Mouse (Mus musculus) thymus, adult 2 months (tissue): ENCODE data around the gene Bmf. TPM values are rescaled to one million over a fixed set of nuclear protein-coding genes. Genes with fewer than 3 reads are reported as not detected.

Experiments
- DNase-seq: peaks from one replicate; pipeline ENCODE4 v3.0.0; 2021
- H3K27ac ChIP-seq: fragments of 200-500 bp; 2 replicates; pipeline ENCODE4 v1.5.1; 2012; ENCODE audit warnings: low read length, control low read depth; ENCODE audit not compliant: control insufficient read depth, insufficient read depth
- H3K27me3 ChIP-seq: fragments of 200-500 bp; 2 replicates; pipeline ENCODE4 v1.6.1; 2012; ENCODE audit warnings: mild to moderate bottlenecking, low read length, moderate library complexity, mixed read lengths; ENCODE audit not compliant: control insufficient read depth, insufficient read depth
- H3K36me3 ChIP-seq: fragments of 200-500 bp; 2 replicates; pipeline ENCODE4 v1.6.1; 2012; ENCODE audit warnings: mild to moderate bottlenecking, low read length, moderate library complexity; ENCODE audit not compliant: control insufficient read depth, insufficient read depth
- H3K4me1 ChIP-seq: fragments of 200-500 bp; replicated peaks from 2 replicates; pipeline ENCODE4 v1.6.1; 2012; ENCODE audit warnings: low read length; ENCODE audit not compliant: control insufficient read depth, insufficient read depth
- H3K4me3 ChIP-seq: fragments of 200-500 bp; 2 replicates; pipeline ENCODE4 v1.5.1; 2012; ENCODE audit warnings: mild to moderate bottlenecking, low read length, control low read depth, moderate library complexity; ENCODE audit not compliant: control insufficient read depth, insufficient read depth
- CTCF ChIP-seq: fragments of 200-500 bp; IDR thresholded peaks from 2 replicates; pipeline ENCODE4 v1.5.1; 2012; ENCODE audit warnings: mild to moderate bottlenecking, control low read depth, low read length, moderate library complexity, borderline replicate concordance; ENCODE audit not compliant: control insufficient read depth, poor library complexity, insufficient read depth; ENCODE audit errors: extremely low read depth
- POLR2A ChIP-seq: fragments of 200-500 bp; IDR thresholded peaks from 2 replicates; pipeline ENCODE4 v1.6.1; 2012; ENCODE audit warnings: mild to moderate bottlenecking, low read length, control low read depth, moderate library complexity; ENCODE audit not compliant: control insufficient read depth, poor library complexity, insufficient read depth; ENCODE audit errors: extremely low read depth
- WGBS: fragments of 180-500 bp; shearing (Covaris S2); methylation state at CpG from one replicate; pipeline ENCODE4 v1.1.7; 2018; 5-methylcytosine and 5-hydroxymethylcytosine counted together
- polyA plus RNA-seq: library from polyadenylated mRNA; depleted of rRNA; stranded (reverse); fragments of >200 nt; gene quantifications from 2 replicates; pipeline ENCODE4 v1.2.3, GENCODE M21; 2012

The Bmf gene
- polyA plus RNA-seq, 1 experiment = 67.3 TPM

GRCm38 (mm10) chr2:118490241-118491091 lies 59.0 kb downstream of the Bmf start:
- peak; percentile 61 for DNase-seq
- 14% methylated on average over 12 of the region's 12 CpGs for WGBS
- Histone ChIP-seq H3K36me3 (no peaks in the 10 kb centered on the region), H3K4me1 (peaks cover 58% of the 10 kb centered on the region), H3K27me3 (no peaks in the 10 kb centered on the region), H3K27ac (peak overlapping the region; percentile 97), H3K4me3 (peak overlapping the region; percentile 2; the same call in 1 of the 2 replicates)
- TF ChIP-seq POLR2A (no peak; the same call in 1 of the 2 replicates), CTCF (no peak)

DNA sequence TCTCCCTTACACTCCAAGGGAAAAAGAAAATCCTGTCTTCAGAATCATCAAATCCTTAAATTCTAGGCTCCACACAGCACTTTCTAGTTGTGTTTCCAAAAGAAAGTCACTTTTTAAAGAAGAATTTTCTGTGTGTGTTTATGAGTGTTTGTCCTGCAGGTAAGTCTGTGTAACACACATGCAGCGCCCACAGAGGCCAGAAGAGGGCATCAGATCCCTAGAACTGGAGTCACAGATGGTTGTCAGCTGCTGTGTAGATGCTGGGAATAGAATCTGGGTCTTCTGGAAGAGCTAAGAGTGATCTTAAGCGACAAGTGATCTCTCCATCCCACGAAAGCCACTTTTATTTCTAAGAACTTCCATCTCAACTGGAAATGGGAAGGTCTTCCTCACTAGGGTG lies 61.7 kb downstream of the Bmf start:
- Histone ChIP-seq H3K27me3 (no peaks in the 10 kb centered on the region), H3K27ac (no peak overlapping the region), H3K4me1 (peaks cover 47% of the 10 kb centered on the region), H3K4me3 (no peak overlapping the region), H3K36me3 (no peaks in the 10 kb centered on the region)
- TF ChIP-seq CTCF = no peak
- TF ChIP-seq POLR2A = no peak
- peak; percentile 76 for DNase-seq
- 88% methylated on average over 3 of the region's 3 CpGs for WGBS

DNA sequence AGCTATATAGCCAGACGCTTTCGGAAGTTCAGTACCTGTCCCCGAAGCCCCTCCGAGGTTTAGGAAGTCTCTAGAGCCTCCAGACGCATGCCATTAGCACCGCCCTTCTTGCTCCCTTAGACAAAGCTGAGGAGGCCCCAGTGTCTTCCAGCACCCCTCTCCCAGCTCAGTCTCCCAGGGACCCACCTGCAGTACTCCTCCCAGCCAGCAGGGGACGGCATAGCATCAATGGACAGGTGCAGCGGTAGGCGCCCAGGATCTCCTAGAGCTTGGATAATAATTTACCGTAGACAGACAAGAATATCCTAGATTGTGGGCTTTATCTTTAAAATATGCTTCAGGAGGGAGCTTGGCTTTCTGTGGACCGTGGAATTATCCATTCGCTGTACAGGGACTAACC lies 62.6 kb downstream of the Bmf start:
- DNase-seq = peak; percentile 93
- 28% methylated on average over 12 of the region's 12 CpGs for WGBS
- H3K27me3 ChIP-seq = no peaks in the 10 kb centered on the region
- TF ChIP-seq CTCF (peak; percentile 99), POLR2A (no peak)
- H3K36me3 ChIP-seq = no peaks in the 10 kb centered on the region
- no peak overlapping the region for H3K27ac ChIP-seq
- no peak overlapping the region for H3K4me3 ChIP-seq
- peaks cover 42% of the 10 kb centered on the region for H3K4me1 ChIP-seq

- 91% methylated on average over 3 of the region's 3 CpGs for WGBS
- TF ChIP-seq CTCF (no peak), POLR2A (no peak)
- no peak for DNase-seq
- H3K36me3 ChIP-seq = no peaks in the 10 kb centered on the region
- H3K27me3 ChIP-seq = no peaks in the 10 kb centered on the region
- no peak overlapping the region for H3K4me3 ChIP-seq
- H3K27ac ChIP-seq = no peak overlapping the region
- H3K4me1 ChIP-seq = peaks cover 29% of the 10 kb centered on the region
Measured at GRCm38 (mm10) chr2:118485415-118485814, 64.1 kb downstream of the Bmf start.

GRCm38 (mm10) chr2:118484386-118484898 lies 65.0 kb downstream of the Bmf start:
- H3K4me1 ChIP-seq = peaks cover 20% of the 10 kb centered on the region
- H3K4me3 ChIP-seq = no peak overlapping the region
- 94% methylated on average over 9 of the region's 9 CpGs for WGBS
- no peak for DNase-seq
- no peak overlapping the region for H3K27ac ChIP-seq
- H3K36me3 ChIP-seq = no peaks in the 10 kb centered on the region
- H3K27me3 ChIP-seq = no peaks in the 10 kb centered on the region
- no peak for TF ChIP-seq POLR2A
- TF ChIP-seq CTCF = no peak

DNA sequence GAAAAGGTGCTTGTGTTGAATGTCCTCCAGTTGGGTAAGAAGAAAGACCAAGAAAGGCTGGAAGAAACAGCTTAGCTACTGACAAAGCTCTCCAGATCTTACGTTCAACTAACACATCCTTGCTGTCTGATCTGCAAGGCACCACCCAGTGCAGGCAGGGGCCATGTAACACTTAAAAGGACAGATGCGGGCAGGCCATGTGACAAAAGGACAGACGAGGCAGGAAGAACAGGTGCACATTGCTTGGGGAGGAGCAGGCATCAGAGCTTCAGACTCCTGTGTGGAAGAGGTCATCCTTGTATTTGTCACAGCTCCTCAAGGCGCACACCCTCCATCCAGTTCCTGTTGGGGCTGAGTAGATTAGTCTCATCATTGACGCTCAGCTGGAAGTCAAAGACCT lies 66.5 kb downstream of the Bmf start:
- Histone ChIP-seq H3K4me1 (peaks cover 20% of the 10 kb centered on the region), H3K36me3 (no peaks in the 10 kb centered on the region), H3K27ac (peak overlapping the region; percentile 0; the same call in 1 of the 2 replicates), H3K27me3 (no peaks in the 10 kb centered on the region), H3K4me3 (no peak overlapping the region)
- no peak for TF ChIP-seq POLR2A
- TF ChIP-seq CTCF = no peak
- 37% methylated on average over 5 of the region's 5 CpGs for WGBS
- no peak for DNase-seq

- Histone ChIP-seq H3K27ac (no peak overlapping the region), H3K4me1 (peaks cover 18% of the 10 kb centered on the region), H3K27me3 (no peaks in the 10 kb centered on the region), H3K4me3 (no peak overlapping the region), H3K36me3 (peaks cover 14% of the 10 kb centered on the region)
- no peak for TF ChIP-seq POLR2A
- no peak for TF ChIP-seq CTCF
- DNase-seq = no peak
- WGBS = 98% methylated on average over 7 of the region's 7 CpGs
Measured at GRCm38 (mm10) chr2:118480886-118481285, 68.6 kb downstream of the Bmf start.
